Mouse (Mus musculus) spleen, adult 2 months (tissue): ENCODE measurements around the gene Ppara.

Source experiments
- CTCF ChIP-seq: fragments of 200-500 bp; IDR thresholded peaks from 2 replicates; pipeline ENCODE4 v1.5.1; 2011; ENCODE audit warnings: mild to moderate bottlenecking, inconsistent platforms; ENCODE audit not compliant: insufficient read depth, insufficient read length, insufficient replicate concordance; ENCODE audit errors: extremely low read depth
- POLR2A ChIP-seq: fragments of 200-500 bp; IDR thresholded peaks from 2 replicates; pipeline ENCODE4 v1.6.1; 2011; ENCODE audit warnings: low read depth, low read length, inconsistent platforms

- no peak for TF ChIP-seq CTCF
- TF ChIP-seq POLR2A, result no peak
These were observed 2.2 kb upstream of the Ppara start for GRCm38 (mm10) chr15:85732604-85732968.
